Mouse (Mus musculus): ENCODE results near the gene Gpkow.

DNA sequence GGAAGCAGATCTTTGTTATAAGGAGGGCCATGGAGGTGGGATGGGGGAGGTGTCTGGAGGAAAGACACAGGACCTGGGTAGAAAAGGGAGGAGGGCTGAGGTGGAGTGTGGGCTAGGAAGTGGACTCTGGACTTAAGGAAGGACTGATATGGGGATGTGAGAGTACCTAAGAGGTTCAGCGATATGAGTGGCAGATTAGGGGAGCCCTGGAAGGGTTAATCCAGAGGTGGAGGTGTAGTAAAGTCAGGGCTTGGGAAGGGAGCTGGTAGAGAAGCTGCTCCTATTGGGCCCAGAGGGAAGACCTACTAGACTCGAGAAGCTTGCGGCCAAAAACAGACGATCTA lies 32.0 kb downstream of the Gpkow start:
- TF ChIP-seq GATA1 (IDR thresholded peaks at IDR 0.05; ENCODE audit: borderline replicate concordance, low read length) = no peak
- TF ChIP-seq FLI1 (IDR thresholded peaks at IDR 0.05; ENCODE audit: low read length) = no peak
